Mouse (Mus musculus) heart, adult 8-10 months (tissue): Measurements from ENCODE around the gene Ptprm. TPM values are rescaled to one million over a fixed set of nuclear protein-coding genes. Genes with fewer than 3 reads are reported as not detected.

Experiments used
- DNase-seq: peaks from one replicate; pipeline ENCODE4 v3.0.0; 2022; ENCODE audit warnings: low spot score
- total RNA-seq, 4 experiments: library from RNA; stranded (reverse); gene quantifications; 2 replicates each; pipeline ENCODE4 v1.2.4; 2022

The Ptprm gene
- total RNA-seq, 4 experiments from 2014 or later: 82.4 to 102 (median 88.8) TPM

DNA sequence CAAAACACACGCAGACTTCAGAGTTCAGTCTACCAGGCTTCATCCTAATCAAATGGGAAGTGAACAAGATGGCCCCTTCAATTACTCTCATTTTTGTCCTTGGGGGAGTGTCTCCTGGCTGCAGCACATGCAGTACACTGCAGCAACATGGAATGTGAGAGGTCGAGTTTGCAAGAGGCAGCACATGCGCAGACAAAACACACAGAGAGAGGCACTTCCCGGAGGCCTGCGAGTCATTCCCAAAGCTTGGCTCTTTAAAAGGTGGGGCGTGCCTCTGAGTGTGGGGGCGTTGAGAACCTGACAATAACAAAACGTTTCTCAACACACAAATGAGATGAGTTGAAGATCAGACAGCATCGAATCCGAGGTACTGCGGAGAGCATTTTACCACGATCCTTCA lies 215.3 kb downstream of the Ptprm start:
- no peak for DNase-seq

DNA sequence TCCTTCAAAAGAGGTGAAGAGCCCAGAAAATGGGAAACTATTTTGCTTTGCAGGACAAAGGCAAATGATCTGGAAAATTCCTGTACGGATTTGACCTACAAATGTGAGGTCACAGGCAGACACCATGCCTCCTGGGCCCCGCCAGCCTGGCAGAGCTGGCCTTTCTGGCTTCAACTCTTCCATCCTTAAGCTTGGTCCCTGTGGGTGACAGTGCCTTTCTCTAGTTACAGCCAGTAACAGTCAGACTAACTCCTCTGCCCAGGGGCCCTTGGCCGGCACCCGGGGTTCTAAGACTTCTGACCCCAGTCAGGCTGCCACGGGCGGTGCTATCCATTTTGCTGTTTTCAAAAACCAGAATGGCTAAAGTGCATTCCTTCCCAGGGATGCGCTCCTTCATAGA lies 217.4 kb downstream of the Ptprm start:
- DNase-seq: no peak

DNA sequence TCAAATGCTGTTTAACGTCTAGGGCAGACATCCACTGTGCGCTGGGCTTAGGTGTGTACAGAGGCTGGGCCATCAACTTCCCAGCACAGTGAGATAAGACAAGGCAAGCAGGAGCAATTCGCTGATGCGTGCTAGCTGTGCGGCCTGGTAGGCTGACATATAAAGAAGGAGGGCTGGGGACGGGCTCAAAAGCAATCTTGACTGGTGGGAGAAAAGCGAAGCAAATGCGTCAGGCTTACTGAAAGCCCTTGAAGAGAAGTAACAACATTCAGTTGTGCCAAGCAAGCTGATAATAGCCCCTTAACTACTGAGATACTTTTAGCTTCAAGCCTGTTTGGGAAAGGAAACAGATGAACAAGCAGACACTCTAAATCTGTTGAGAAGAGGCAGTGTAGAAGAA lies 217.8 kb downstream of the Ptprm start:
- no peak for DNase-seq

DNA sequence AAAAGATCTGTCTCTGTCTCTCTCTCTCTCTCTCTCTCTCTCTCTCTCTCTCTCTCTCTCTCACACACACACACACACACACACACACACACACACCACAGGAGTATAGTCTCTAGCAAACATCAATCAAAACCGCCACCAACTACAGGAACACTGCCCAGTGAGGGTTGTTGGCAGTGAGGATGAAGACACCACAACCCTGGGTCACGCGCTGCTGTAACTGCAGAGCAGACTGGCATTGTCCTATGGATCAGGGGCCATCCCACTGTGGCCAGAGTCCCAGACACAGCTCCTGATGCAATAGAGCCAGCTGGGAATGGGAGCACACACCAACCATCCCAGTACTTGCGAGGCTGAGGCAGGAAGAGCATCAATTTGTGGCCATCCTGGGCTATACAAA lies 220.0 kb downstream of the Ptprm start:
- no peak for DNase-seq

DNA sequence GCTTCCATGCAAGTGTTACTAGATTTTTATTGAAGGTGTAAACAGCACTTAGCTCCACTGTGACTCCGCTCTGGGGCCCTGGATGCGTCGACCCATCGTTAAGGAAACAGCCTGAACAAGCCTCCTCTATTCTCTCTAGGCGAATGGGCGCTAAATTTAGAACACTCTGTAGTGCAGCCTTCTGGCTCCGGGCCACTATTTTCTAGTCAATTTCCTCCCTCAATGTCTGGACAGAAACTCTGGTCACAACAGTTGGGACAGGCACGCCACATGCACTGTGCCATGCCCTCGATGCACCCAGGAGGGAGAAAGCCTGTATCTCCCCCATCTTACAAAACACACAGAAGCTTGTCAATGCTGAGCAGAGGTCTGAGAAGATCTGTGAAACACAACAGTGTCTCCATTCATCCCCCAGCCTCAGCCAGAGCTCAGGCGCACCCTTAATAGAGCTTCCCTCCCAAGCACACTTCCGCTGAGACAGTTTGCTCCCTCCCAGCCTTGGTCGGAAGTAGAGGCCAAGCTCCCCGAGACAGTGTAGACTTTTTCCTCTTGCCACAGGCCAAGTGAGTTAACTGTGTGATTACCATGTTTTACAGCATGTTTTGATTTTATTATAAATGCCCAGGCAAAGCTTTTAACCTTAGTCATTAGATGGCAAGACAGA lies 220.7 kb downstream of the Ptprm start:
- DNase-seq: peak; percentile 90

DNA sequence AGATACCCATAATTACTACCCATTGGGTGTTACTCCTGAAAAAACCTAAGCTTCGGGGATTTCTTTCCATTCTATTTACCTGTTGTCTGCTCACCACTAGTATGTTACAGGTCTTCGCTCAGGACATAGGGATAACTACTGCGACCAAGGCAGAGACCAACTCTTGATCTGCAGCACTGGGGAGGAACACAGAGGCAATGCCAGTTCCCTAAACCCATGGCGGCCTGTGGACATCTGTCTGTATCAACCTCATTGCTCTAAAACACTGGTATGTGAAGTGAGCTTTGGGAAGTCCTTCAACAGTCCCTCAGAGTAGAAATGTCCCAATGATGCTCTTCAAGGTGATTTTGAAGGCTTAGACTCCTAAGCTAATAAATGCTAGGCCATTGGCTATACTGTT lies 221.2 kb downstream of the Ptprm start:
- DNase-seq: no peak

DNA sequence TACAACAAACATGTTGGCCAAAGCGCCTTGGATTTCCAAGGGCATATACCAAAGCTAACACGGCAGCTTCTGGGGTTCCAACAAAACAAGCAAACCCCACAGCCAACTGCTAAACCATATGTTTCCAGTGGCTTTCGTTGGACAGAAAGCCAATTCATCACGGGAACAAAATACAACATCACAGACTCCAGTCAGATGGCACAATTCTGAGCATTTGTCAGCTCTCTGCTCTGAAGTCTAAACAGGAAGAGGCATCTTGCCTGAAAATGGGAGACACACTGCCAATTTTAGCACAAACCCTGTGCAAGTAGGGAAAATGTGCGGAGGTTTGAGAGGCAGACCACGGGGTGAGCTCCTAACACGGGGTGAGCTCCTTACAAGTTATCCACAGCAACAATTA lies 226.7 kb downstream of the Ptprm start:
- DNase-seq: no peak

DNA sequence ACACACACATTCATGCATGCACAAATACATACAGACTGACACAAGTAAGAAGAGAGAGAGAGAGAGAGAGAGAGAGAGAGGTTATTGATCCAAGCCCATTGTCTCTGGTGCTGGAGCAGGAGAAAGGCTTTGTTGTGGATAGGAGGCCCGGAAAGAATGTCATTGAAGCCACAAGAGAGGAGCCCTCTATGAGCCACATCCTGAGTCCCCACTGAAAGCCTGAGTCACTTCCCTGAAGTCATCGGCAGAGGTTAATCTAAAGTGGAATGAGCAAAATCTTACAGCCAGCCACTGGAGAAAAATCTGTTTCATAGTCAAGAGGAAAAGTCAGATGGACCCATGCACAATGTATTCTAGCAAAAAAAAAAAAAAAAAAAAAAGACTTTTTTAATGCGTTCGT lies 228.7 kb downstream of the Ptprm start:
- no peak for DNase-seq

DNA sequence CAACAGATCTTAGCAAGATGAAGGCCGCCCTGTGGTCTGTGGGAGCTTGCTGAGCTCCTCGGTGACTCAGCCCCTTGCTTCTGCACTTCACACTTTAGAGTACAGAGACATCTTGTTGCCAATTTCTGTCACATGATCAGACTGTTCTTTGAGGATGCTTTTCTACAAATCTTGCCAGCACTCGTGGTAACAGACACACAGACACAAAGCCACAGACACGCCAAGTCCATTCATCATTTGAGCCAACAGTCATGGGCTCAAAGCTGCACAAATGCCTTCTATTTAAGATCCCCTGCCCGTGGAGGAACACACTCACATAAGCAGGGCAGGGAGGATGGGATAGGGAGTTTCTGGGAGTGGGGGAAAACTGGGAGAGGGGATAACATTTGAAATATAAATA lies 230.0 kb downstream of the Ptprm start:
- no peak for DNase-seq

DNA sequence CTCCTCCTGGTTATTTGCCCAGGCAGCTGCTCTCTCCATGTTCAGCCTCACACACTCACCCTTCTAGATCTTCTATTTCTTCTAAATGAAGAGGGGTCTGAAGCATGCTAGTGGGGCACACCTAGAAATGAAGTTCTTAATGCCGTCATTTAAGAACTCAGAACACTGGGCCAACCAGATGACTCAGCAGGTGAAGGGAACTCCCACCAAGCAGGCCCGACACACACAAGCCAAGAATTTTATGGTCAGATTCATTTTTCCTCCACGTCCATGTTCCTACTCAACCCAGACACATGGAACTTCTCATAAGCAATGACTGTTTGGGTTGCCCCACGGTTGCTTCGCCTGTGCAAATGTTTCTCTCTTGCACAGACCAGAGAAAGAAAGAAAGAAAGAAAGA lies 230.5 kb downstream of the Ptprm start:
- DNase-seq: no peak

DNA sequence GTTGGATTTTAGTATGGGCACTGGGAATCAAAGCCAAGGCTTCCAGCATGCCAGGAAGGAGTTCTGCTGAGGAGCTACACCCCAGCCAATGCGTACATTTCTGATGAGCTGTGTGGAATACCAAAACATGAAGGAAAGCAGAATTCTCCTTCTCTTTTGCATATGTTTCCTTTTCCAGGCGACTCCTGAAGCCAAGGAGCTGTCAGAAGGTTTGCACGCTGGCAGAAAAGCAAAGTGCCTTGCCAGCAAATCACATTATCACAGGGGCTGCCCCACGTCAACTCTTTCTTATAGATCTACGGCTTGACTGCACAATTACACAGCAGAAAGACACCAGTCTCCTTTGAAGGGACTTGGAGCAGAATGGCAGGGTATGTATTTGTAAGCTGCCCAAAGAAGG lies 233.4 kb downstream of the Ptprm start:
- no peak for DNase-seq

DNA sequence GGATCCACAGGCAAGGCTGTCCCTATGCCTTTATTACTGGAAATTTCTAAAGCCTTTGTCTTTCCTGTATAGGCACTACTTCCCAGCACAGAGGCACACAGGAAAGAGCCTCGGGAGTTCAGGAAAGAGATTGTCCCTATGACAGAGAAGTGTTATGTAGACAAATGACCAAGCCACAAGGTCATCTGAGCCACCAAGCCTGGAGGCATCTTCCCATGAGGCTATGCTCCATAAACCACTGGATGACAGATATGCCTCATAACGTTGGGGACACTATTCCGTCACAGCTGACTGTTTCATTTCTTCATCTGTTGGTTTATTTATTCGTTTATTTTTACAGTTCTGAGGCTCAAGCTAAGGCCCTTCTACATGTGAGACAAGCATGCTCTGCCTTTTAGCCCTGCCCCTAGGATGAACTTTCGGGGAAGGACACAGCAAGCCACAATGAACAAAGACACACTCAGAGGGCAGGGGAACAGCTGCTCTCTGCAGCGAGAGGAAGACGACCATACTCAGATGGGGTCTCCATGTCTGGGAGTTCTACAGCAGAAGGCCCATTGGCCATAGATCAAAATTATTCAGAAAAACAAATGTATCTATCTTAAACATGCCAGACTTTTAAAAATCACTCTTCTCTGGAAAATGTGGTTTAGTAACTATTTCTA lies 235.4 kb downstream of the Ptprm start:
- DNase-seq: no peak

DNA sequence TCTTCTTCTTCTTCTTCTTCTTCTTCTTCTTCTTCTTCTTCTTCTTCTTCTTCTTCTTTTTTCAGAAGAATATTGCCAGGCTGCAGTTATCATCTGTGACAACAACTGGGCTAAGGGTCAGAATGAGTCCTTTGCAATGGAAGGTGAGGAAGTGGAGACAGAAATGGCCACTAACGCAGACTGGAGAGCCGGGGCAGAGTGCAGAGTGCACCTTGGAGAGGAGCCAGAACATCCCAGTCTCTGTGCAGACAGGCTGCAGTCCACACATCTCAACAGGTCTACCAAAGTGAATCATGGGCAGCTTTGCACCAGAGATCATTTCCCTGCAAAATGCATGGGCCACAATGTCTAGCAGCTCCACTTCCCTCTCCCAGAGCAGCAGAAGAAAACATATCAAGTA lies 239.4 kb downstream of the Ptprm start:
- no peak for DNase-seq

DNA sequence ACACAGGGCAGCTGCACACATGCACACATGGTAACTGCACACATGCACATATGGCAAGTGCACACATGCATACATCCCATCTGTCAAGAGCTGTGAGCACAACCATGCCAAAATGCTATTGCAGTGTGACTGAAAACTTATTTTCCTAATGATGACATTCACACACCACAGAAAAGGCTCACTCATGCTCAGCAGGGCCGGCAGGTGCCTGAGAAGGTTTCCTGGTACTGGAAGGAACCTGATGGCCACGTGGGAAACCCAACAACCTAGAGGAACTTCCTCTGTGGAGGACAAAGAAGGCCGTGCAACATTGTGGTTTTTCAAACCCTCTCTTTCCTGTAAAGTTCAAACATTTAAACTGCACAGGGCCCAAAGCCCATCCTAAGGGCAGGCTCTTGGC lies 241.6 kb downstream of the Ptprm start:
- no peak for DNase-seq

DNA sequence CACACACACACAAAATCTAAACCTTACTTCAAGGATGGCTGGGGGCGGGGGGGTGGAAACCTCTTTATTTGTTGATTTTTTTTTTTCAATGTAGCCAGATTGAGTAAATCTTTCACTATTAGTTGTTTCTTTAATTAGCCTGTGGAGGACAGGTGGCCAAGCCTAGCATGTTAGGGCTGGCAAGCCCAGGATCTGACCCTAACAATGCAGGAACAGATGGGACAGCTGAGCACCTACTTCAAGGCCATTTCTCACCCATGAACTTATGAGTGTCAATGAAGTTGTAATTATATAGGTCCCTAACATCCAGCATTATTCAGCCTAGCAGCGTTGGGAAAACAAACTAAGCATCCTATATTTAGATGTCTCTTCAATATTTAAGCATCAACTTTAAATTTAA lies 248.1 kb downstream of the Ptprm start:
- no peak for DNase-seq

DNA sequence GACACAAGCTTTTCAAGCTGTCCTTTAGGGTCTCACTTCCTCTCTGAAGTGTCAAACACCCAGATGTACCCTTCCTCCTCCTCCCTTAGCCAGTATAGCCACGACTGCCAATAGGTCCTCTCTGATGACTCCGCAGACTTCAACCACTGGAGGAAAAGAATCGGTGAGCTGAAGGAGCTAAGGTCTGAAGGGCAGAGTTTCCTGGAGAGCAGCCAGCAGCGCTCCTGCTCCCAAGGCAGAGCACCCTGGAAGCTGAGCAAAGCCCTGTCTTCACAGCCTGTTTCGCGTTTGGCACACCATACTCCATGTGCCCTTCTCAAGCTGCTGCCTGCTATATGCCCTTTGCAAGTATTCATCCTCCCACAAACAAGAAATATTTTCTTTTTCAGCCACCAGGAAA lies 252.2 kb downstream of the Ptprm start:
- DNase-seq: no peak

DNA sequence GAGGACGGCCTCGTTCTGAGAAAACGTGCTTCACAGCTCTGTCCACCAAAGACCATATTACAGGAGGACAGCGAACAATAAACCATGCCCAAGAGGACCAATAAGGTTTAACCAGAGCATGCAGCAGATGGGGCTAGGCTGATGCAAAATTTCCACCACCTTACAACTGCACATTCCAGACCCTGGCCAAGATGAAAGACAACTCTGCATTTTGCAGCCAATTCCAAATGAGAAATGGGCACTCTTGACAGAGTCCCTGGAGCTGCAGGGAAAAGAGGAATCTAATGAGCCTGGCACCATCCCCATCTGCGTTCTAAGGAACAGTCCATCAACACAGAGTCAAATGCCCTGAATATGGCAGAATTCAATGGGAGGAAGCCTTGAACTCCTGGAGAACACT lies 263.3 kb downstream of the Ptprm start:
- no peak for DNase-seq

DNA sequence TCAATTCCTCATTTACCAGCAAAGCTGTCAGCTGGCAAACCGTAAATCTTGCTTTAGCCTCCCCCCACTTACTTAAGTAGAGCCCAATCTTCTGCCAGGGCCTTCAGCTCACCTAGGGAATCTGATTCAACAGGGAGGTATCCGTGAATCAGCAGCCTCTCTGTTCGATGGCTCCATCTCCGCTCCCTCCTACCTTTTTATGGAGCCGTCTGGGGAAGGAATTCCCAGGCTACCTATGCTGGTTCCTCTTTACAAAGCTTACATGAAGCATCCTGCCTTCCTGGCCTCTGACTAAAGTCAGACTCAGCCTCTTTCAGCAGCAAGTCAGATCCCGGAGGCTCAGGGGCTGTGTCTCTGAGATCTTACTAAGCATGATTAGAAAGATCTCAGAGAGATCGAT lies 264.1 kb downstream of the Ptprm start:
- DNase-seq: no peak

DNA sequence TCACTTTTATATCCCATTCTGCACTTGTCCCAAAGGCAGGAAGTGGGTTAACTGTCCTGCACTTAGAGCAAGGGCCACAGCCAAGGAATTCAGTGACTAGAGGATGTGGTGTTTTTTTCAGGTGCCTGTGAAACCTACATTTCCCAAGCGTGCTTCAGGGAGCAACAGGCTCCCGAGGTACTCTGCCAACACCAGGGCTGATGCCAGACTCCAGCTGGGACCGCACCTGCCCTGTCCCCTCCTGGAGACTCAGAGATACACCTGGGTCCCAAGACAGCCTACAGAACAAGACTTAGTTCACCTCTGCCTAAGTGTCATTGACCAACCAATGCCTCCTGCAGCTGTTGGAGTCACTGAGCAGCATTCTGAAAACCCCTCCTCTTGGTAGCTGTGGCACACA lies 264.6 kb downstream of the Ptprm start:
- no peak for DNase-seq

DNA sequence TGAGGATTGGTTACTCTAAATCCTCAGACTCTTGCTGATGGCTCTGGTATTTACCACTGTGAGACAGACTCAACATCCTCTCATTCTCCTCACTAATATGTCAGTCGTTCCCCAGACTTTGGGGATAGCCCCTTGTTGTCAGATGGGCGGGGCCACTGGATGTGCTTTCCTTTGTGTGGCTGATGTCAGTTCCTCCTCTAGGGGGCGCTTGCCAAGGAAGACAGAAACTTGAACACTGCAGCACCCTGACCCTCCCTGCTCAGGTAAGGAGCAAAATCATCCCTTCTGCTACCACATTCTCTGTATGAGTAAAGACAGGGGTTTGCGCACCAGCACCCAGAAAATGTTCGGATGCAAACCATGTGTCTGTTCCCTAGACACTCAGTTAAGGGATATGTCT lies 266.7 kb downstream of the Ptprm start:
- no peak for DNase-seq

DNA sequence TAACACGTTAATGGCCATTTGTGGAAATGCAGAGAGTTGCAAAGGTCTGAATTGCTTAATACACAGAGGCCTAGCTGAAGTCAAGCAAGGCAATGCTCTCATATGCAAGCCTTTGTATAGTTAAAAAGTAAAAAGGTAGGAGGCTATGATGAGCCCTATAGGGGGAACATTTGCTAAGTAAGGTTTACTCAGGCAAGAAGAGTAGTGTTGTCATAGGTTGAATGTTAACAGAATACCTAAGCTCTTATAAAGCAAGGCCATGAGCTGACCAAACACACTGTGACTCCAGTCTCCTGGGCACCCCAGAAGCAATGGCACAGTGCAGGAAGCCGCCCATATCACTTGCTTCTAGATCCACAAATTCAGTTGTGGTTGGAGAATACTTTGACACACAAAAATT lies 267.4 kb downstream of the Ptprm start:
- no peak for DNase-seq

DNA sequence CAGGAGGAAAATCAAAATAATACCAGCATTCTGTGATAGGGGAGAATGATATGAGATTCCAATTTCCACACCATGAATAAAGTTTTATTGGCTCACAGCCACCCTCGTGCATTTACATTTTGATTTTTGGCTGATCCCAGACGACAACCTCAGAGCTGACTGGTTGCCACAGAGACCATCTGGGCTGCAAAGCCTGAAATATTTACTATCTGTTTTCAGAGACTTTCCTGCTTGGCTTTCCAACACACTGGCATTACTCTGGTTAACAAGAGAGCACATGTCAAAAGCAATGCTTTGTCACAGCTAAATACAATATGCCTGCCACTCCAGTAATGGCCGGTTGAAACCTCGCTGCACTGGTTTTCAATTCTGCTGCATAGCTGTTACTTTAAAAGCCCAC lies 269.8 kb downstream of the Ptprm start:
- no peak for DNase-seq

DNA sequence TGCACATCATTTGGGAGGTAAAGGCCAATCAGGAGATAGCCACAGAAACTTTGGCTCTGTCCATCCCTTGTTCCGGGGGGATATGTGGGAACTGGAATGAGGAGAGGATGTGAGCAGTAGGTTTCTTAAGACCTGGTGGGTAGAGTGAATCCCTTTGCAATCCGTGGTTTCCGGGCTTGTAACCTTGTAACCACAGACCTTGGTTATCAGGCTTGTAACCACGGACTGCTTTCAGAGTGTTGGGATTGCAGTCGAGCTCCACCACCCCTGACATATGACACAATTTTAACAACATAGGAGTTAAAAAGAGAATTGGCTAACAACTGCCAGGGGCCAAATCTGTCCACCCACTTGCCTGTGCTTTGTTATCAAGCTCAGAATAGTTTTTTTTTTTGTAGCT lies 270.2 kb downstream of the Ptprm start:
- DNase-seq: no peak

DNA sequence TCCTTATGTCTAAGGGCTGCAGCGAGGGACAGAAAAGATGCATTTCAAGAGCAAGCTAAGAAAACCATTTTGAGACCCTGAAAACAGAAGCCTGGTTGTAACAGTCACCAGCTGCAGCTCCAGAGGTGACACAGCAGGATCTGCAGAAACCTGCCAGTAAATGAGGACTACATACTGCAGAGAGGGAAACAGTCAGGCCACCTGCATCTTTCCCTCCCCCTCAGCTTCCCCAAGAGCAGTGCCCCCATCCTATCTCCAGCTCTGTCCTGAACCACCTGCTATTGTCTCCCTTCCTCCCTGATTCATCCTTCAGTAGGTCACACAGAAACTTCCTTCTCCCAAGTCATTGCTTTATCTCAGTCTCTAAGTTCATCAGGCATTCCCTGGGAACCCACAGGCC lies 274.7 kb downstream of the Ptprm start:
- DNase-seq: no peak
